Mouse (Mus musculus) small intestine, adult 2 months (tissue): ENCODE data around the gene Gm17409.

ENCODE experiments used
- CTCF ChIP-seq: fragments of 200-500 bp; IDR thresholded peaks from 2 replicates; pipeline ENCODE4 v1.5.1; 2012; ENCODE audit warnings: low read depth, mild to moderate bottlenecking, control low read depth, inconsistent platforms, low read length, moderate library complexity, mixed read lengths; ENCODE audit not compliant: insufficient replicate concordance, insufficient read length; ENCODE audit errors: extremely low read depth
- POLR2A ChIP-seq: fragments of 200-500 bp; IDR thresholded peaks from 2 replicates; pipeline ENCODE4 v1.6.1; 2012; ENCODE audit warnings: low read depth, mild to moderate bottlenecking, control low read depth, inconsistent platforms, low read length, moderate library complexity

DNA sequence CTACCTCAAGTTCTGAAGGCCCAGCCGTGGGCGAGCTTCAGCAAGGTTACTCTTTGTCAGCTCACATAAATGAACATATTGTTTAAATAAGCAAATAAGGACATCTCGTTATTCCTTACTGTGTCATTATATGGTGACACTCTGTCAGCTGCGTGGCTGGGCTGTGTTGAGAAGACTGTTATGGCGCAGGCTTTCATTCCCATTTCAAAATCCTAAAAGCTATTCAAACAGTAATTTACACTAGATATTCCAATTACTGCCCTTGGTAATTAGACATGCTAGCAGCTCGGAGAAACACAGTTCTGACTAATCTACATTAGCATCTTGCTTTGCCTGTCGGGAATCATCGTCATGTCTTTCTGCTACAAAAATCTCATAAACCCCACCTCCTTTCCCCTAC is 5.7 kb downstream of the Gm17409 start:
- TF ChIP-seq CTCF: no peak
- TF ChIP-seq POLR2A: no peak
